Mouse (Mus musculus): ENCODE data around the gene Sap30.

- TF ChIP-seq CTCF (IDR thresholded peaks at IDR 0.05; ENCODE audit: borderline replicate concordance, control insufficient read depth, extremely low read depth, insufficient read depth, low read length, poor library complexity) (no peak), POLR2A (IDR thresholded peaks at IDR 0.05; ENCODE audit: control insufficient read depth, extremely low read depth, insufficient read depth, low read length, poor library complexity) (no peak)
These were observed 11.3 kb upstream of the Sap30 start for GRCm38 (mm10) chr8:57498847-57499511.
